Mouse (Mus musculus) liver, postnatal 0 days (tissue): Measurements from ENCODE around the gene Capn9. TPM values are rescaled to one million over a fixed set of nuclear protein-coding genes. Genes with fewer than 3 reads are reported as not detected.

ENCODE experiments used
- ATAC-seq: fragments of 200-750 bp; cut with Nextera tagmentation; 2 replicates; pipeline ENCODE4 v1.8.0; 2017; ENCODE audit warnings: mild to moderate bottlenecking, moderate library complexity
- DNase-seq: peaks from one replicate; pipeline ENCODE4 v3.0.0-alpha.2; 2016
- H3K27ac ChIP-seq: fragments of 300-500 bp; sonication (generic); 2 replicates; pipeline ENCODE4 v1.5.1; 2014; ENCODE audit warnings: antibody characterized with exemption, moderate library complexity, mild to moderate bottlenecking, low read depth
- H3K27me3 ChIP-seq: fragments of 300-500 bp; sonication (generic); 2 replicates; pipeline ENCODE4 v1.6.1; 2014; ENCODE audit warnings: low read length, control low read depth, mixed read lengths; ENCODE audit not compliant: insufficient read depth
- H3K36me3 ChIP-seq: fragments of 300-500 bp; sonication (generic); replicated peaks from 2 replicates; pipeline ENCODE4 v1.6.1; 2014; ENCODE audit warnings: mild to moderate bottlenecking, control low read depth, low read length, moderate library complexity, mixed read lengths; ENCODE audit not compliant: insufficient read depth
- H3K4me1 ChIP-seq: fragments of 300-500 bp; sonication (generic); 2 replicates; pipeline ENCODE4 v1.6.1; 2014; ENCODE audit warnings: antibody characterized with exemption, mild to moderate bottlenecking, control low read depth; ENCODE audit not compliant: insufficient read depth
- H3K4me2 ChIP-seq: fragments of 300-500 bp; sonication (generic); 2 replicates; pipeline ENCODE4 v1.6.1; 2014; ENCODE audit warnings: low read depth, mild to moderate bottlenecking, low read length, moderate library complexity, mixed read lengths
- H3K4me3 ChIP-seq: fragments of 300-500 bp; sonication (generic); 2 replicates; pipeline ENCODE4 v1.5.1; 2014; ENCODE audit warnings: low read depth, low read length
- H3K9ac ChIP-seq: fragments of 300-500 bp; sonication (generic); replicated peaks from 2 replicates; pipeline ENCODE4 v1.6.1; 2014; ENCODE audit warnings: mild to moderate bottlenecking, moderate library complexity
- H3K9me3 ChIP-seq: fragments of 300-500 bp; sonication (generic); 2 replicates; pipeline ENCODE4 v1.6.1; 2016; ENCODE audit warnings: mild to moderate bottlenecking, control low read depth, low read length, mixed read lengths
- CTCF ChIP-seq: sonication (generic); IDR thresholded peaks from 2 replicates; pipeline ENCODE4 v1.5.1; 2016; ENCODE audit warnings: antibody characterized with exemption, low read depth
- EP300 ChIP-seq: IDR thresholded peaks from 2 replicates; pipeline ENCODE4 v1.6.1; 2016; ENCODE audit warnings: antibody characterized with exemption, low read depth, mild to moderate bottlenecking
- WGBS: fragments of 180-500 bp; shearing (Covaris S2); extraction: QIAGEN DNeasy Blood & Tissue Kit; methylation state at CpG from one replicate; pipeline ENCODE4 v1.1.7; 2014; ENCODE audit not compliant: insufficient replicate concordance; 5-methylcytosine and 5-hydroxymethylcytosine counted together
- polyA plus RNA-seq: library from polyadenylated mRNA; unstranded; fragments of >200 nt; fragmentation: Nextera tagmentation; extraction: Ambion mirVana; gene quantifications from 2 replicates; pipeline ENCODE4 v1.2.1, GENCODE M21; 2015

Gene Capn9
- 0.26 TPM in 1 of 2 replicates, not detected in the other for polyA plus RNA-seq

DNA sequence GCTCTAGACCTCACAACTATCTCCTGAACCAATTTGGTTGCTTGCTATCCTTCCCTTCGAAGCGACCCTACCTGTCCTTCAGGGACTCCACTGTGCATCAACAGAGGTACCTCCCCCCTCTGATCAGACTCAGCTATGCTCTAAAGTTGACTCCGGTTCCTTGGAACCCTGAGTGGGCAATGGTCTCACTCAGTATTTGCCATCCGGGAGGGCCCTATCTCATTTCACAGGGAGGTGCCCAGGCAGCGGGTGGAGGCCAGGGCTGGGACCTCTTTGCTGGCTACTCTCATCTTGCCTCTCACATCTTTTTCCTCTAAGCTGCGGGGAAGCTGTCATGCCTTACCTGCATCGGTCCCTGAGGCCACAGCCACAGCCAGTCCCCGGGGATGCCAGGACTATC, at the start of gene Capn9:
TSS of gene Capn9 (plus strand) at position 301 of the 400 bp plus-strand sequence.
- Histone ChIP-seq H3K9ac (no peak within 1 kb of the TSS), H3K27me3 (no peaks in the 10 kb centered on the region), H3K4me3 (no peak within 1 kb of the TSS), H3K27ac (no peak within 1 kb of the TSS), H3K9me3 (no peaks in the 10 kb centered on the region), H3K4me2 (no peak within 1 kb of the TSS), H3K36me3 (no peaks in the 10 kb centered on the region), H3K4me1 (peaks cover 5% of the 10 kb centered on the region; the same call in 1 of the 2 replicates)
- 78% methylated on average over 8 of the region's 8 CpGs for WGBS
- ATAC-seq (no peak), DNase-seq (no peak)
- no peak for TF ChIP-seq CTCF
- TF ChIP-seq EP300: no peak

DNA sequence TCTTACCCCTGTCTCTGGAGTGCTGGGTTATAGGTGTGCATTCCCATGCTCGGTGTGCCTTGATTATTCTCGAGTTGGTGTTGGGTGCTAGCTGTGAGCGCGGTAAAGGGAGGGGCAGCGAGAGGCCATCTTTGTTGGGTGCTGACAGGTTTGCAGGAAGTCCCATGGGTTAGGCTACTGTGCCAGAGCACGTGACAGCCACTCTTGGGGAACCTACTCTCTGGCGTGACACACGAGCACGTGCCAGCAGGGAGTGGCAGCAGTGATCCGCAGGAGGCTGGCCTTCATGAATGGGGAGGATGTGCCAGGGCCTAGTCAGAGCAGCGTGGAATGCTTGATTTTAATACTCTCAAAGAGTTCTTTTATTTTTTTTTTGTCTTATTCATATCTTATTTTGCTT, 49.6 kb upstream of the Capn9 start:
- no peak overlapping the region for H3K9ac ChIP-seq
- ATAC-seq: no peak
- peaks cover 33% of the 10 kb centered on the region for H3K36me3 ChIP-seq
- H3K9me3 ChIP-seq: no peaks in the 10 kb centered on the region
- no peak overlapping the region for H3K4me2 ChIP-seq
- WGBS: 89% methylated on average over 11 of the region's 11 CpGs
- no peak overlapping the region for H3K4me3 ChIP-seq
- TF ChIP-seq CTCF (no peak), EP300 (no peak)
- no peaks in the 10 kb centered on the region for H3K27me3 ChIP-seq
- DNase-seq: no peak
- H3K4me1 ChIP-seq: peaks cover 9% of the 10 kb centered on the region
- no peak overlapping the region for H3K27ac ChIP-seq

DNA sequence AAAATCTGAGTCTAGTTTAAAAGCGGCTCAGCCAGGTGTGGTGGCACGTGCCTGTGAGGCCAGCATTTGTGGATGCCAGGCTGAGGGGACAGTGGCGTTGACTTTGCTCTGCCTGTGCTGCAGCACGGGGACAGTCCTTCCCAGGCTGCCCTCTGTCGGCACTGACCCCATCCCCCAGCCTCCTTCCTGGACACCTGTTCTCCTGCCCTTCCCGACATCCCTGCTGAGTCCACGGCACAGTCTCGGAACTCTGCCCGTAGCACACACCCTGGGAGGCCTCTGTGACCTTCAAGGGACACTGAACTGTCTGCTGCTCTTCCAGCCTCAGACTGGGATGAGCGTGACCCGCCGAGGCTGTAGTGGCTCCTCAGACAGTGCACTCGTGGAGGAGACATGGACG, 45.8 kb upstream of the Capn9 start:
- TF ChIP-seq CTCF: no peak
- TF ChIP-seq EP300: no peak
- WGBS: 85% methylated on average over 14 of the region's 14 CpGs
- H3K4me1 ChIP-seq: no peaks in the 10 kb centered on the region
- ATAC-seq (no peak), DNase-seq (no peak)
- H3K4me3 ChIP-seq: no peak overlapping the region
- H3K4me2 ChIP-seq: no peak overlapping the region
- no peak overlapping the region for H3K27ac ChIP-seq
- no peaks in the 10 kb centered on the region for H3K9me3 ChIP-seq
- H3K9ac ChIP-seq: no peak overlapping the region
- peaks cover 42% of the 10 kb centered on the region for H3K36me3 ChIP-seq
- no peaks in the 10 kb centered on the region for H3K27me3 ChIP-seq

DNA sequence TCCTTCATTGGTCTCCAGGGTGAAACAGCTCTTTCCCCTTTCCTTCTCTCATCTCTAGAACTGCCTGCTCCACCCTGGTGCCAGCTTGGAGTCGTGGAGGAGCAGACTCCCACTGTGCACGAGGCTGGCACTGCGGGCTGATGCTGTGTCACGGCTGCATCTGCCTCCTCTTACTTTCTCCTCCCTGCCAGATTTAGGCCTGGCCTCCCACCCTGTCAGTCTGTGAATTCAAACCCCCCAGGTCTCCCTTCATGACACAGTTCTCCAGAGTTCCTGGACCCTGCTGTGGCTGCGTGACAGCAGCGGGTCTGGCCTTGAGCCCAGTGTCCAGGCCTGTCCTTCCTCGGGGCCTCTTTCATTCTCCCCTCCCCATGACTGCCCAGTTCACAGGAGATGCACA, 45.4 kb upstream of the Capn9 start:
- Histone ChIP-seq H3K27me3 (no peaks in the 10 kb centered on the region), H3K4me1 (no peaks in the 10 kb centered on the region), H3K4me3 (no peak overlapping the region), H3K4me2 (no peak overlapping the region), H3K9me3 (no peaks in the 10 kb centered on the region), H3K36me3 (peaks cover 47% of the 10 kb centered on the region), H3K9ac (no peak overlapping the region), H3K27ac (no peak overlapping the region)
- DNase-seq (no peak), ATAC-seq (no peak)
- 81% methylated on average over 7 of the region's 7 CpGs for WGBS
- TF ChIP-seq EP300 (no peak), CTCF (no peak)

DNA sequence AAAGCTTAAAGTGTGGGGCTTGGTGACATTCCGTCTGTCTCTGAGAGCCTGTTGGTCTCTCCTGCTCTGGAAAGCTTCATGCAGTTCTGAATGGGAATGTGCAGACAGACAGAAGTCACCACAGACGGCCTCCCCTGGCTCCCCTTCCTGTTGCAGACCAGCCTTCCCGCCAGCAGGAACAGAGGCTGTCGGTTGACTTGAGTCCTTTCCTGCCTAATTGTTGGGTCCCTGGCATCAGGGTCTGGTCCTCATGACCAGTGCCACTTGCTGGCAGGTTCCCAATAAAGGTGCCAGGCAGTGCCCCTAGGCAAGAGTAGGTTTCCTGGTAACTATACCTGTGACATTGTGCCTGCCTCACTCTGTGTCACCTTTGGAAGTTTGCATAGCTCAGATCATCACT, 44.9 kb upstream of the Capn9 start:
- Histone ChIP-seq H3K27ac (no peak overlapping the region), H3K4me3 (no peak overlapping the region), H3K36me3 (peaks cover 49% of the 10 kb centered on the region), H3K4me1 (no peaks in the 10 kb centered on the region), H3K9me3 (no peaks in the 10 kb centered on the region), H3K4me2 (no peak overlapping the region), H3K27me3 (no peaks in the 10 kb centered on the region), H3K9ac (no peak overlapping the region)
- TF ChIP-seq CTCF: no peak
- no peak for TF ChIP-seq EP300
- ATAC-seq (no peak), DNase-seq (no peak)
- WGBS: 76% methylated on average over 4 of the region's 4 CpGs

DNA sequence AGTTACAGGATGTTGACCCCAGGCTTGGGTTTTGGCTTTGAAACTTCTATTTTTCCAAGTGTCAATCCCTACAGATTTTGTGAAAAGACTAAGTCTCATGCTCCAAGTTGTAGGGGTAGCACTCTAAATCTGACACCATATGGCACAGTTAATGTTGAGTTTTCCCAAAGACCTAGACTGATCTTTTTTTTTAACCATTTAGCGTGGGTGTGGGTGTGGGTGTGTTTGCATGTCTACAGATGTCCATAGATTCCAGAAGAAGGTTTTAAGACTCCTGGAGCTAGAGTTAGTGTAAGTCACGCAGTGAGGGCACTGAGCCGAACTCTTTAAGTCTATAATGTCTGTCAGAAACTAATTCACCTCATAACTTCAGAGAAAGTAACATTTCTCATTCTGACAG, 43.3 kb upstream of the Capn9 start:
- DNase-seq (no peak), ATAC-seq (no peak)
- TF ChIP-seq CTCF (no peak), EP300 (no peak)
- H3K9me3 ChIP-seq: no peaks in the 10 kb centered on the region
- no peak overlapping the region for H3K9ac ChIP-seq
- no peaks in the 10 kb centered on the region for H3K4me1 ChIP-seq
- no peak overlapping the region for H3K27ac ChIP-seq
- 83% methylated on average over 3 of the region's 3 CpGs for WGBS
- no peak overlapping the region for H3K4me2 ChIP-seq
- H3K4me3 ChIP-seq: no peak overlapping the region
- peaks cover 43% of the 10 kb centered on the region for H3K36me3 ChIP-seq
- no peaks in the 10 kb centered on the region for H3K27me3 ChIP-seq

DNA sequence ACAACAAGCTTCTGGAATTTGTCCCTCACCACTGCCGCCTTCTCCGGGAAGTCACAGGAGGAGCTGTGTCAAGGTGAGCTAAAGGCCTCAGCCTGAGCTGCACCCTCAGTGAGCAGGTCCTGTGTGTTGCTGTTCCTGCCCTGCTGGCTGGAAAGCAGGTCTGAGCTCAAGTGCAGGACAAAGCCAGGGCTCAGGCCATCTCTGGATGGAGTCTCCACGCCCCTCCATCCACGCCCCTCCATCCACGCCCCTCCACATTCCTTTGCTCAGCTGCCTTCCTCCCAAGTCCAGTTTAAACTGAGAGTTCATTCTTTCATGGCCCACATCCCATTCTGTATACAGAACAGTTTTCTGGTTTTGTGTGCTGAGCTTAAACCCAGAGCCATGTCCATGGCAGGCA, 40.5 kb upstream of the Capn9 start:
- 93% methylated on average over 5 of the region's 5 CpGs for WGBS
- H3K4me2 ChIP-seq: no peak overlapping the region
- no peak overlapping the region for H3K4me3 ChIP-seq
- H3K27me3 ChIP-seq: no peaks in the 10 kb centered on the region
- no peak overlapping the region for H3K27ac ChIP-seq
- peaks cover 46% of the 10 kb centered on the region for H3K36me3 ChIP-seq
- H3K9ac ChIP-seq: no peak overlapping the region
- DNase-seq (no peak), ATAC-seq (no peak)
- H3K9me3 ChIP-seq: no peaks in the 10 kb centered on the region
- TF ChIP-seq EP300 (no peak), CTCF (no peak)
- no peaks in the 10 kb centered on the region for H3K4me1 ChIP-seq
